Mouse (Mus musculus) left cerebral cortex, adult 11 months (tissue): ENCODE results near the gene 4933424G06Rik.
A peak's percentile ranks its signal among the peaks of the same experiment; 100 is the strongest.

Experiments
- DNase-seq: peaks from one replicate; pipeline ENCODE4 v3.0.0; 2022; ENCODE audit warnings: low spot score

4933424G06Rik gene

GRCm38 (mm10) chr1:36709055-36709853 is 695 bp upstream of the 4933424G06Rik start:
- no peak for DNase-seq

- no peak for DNase-seq
Observed at GRCm38 (mm10) chr1:36711104-36711503, 1.2 kb downstream of the 4933424G06Rik start.

- DNase-seq: no peak
Observed at GRCm38 (mm10) chr1:36714311-36714710, 4.4 kb downstream of the 4933424G06Rik start, which contains the start of gene Actr1b. Gene Actr1b (minus strand): TSS chr1:36714422.

GRCm38 (mm10) chr1:36718786-36719185 is 8.8 kb downstream of the 4933424G06Rik start:
- no peak for DNase-seq

GRCm38 (mm10) chr1:36723146-36724056 is 13.5 kb downstream of the 4933424G06Rik start:
- no peak for DNase-seq

GRCm38 (mm10) chr1:36724057-36724431 is 14.1 kb downstream of the 4933424G06Rik start:
- DNase-seq: no peak

GRCm38 (mm10) chr1:36737300-36737699 is 27.4 kb downstream of the 4933424G06Rik start:
- DNase-seq: peak; percentile 81

- no peak for DNase-seq
Observed at GRCm38 (mm10) chr1:36739231-36739630, 29.3 kb downstream of the 4933424G06Rik start.

GRCm38 (mm10) chr1:36743046-36743445 is 33.1 kb downstream of the 4933424G06Rik start:
- no peak for DNase-seq

GRCm38 (mm10) chr1:36744268-36744944 is 34.5 kb downstream of the 4933424G06Rik start:
- DNase-seq: peak; percentile 63

GRCm38 (mm10) chr1:36745661-36746060 is 35.7 kb downstream of the 4933424G06Rik start:
- DNase-seq: no peak

GRCm38 (mm10) chr1:36746452-36746851 is 36.5 kb downstream of the 4933424G06Rik start:
- DNase-seq: no peak

- DNase-seq: no peak
Observed at GRCm38 (mm10) chr1:36753932-36754675, 44.2 kb downstream of the 4933424G06Rik start.

- no peak for DNase-seq
Observed at GRCm38 (mm10) chr1:36758553-36758952, 48.6 kb downstream of the 4933424G06Rik start.

GRCm38 (mm10) chr1:36759076-36759475 is 49.1 kb downstream of the 4933424G06Rik start:
- DNase-seq: no peak

- no peak for DNase-seq
Observed at GRCm38 (mm10) chr1:36760401-36760800, 50.5 kb downstream of the 4933424G06Rik start.

- no peak for DNase-seq
Observed at GRCm38 (mm10) chr1:36761061-36761460, 51.1 kb downstream of the 4933424G06Rik start.

- no peak for DNase-seq
Observed at GRCm38 (mm10) chr1:36761568-36761967, 51.6 kb downstream of the 4933424G06Rik start, which contains the start of gene Zap70. Gene Zap70 (plus strand): TSS chr1:36761798.

GRCm38 (mm10) chr1:36766431-36767205 is 56.7 kb downstream of the 4933424G06Rik start:
- no peak for DNase-seq

- no peak for DNase-seq
Observed at GRCm38 (mm10) chr1:36767321-36767720, 57.4 kb downstream of the 4933424G06Rik start.

- DNase-seq: no peak
Observed at GRCm38 (mm10) chr1:36768786-36769185, 58.8 kb downstream of the 4933424G06Rik start.
